Mouse (Mus musculus) embryo, embryonic 10 days (tissue): ENCODE results near the gene Jph4.
A peak's percentile ranks its signal among the peaks of the same experiment; 100 is the strongest.

ENCODE experiments used
- DNase-seq: peaks from one replicate; pipeline ENCODE4 v3.0.0-alpha.2; 2015; ENCODE audit warnings: low spot score

Gene Jph4

DNA sequence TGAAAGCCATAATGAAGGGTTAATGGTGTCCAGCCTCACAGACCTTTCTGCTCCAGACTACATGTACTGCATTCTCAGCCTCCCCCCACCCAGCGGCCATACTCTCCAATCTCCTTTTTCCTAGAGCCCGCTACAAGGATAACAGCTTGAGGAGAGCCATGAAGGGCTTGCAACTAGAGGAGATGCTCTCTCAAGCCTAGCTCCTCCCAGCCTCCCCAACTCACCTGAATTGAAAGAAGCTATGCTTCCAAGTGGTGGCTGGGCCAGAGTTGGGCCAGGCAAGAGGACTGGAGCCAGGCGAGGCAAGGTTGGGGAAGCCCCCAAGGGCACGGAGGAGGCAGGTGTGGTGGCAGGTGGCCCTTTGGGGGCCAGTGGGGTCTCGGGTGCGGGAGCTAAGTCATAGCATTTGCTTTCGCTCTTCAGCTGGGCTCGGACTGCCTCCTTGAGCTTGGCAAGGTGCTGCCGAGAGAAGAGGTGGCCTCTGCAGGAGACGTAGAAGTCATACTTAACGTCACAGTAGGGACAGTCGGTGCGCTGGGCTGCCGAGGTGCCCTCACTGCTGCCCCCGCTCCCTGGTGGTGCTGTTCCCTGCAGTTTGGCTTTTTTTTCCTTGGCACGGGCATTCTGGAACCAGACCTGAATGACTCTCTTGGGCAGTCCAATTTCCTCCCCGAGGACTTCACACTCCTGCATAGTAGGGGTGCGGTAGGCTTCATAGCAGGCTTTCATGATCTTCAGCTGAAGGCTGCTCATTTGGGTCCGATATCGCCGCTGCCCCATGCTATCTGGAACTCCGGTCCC is 53.0 kb downstream of the Jph4 start:
- DNase-seq: no peak

DNA sequence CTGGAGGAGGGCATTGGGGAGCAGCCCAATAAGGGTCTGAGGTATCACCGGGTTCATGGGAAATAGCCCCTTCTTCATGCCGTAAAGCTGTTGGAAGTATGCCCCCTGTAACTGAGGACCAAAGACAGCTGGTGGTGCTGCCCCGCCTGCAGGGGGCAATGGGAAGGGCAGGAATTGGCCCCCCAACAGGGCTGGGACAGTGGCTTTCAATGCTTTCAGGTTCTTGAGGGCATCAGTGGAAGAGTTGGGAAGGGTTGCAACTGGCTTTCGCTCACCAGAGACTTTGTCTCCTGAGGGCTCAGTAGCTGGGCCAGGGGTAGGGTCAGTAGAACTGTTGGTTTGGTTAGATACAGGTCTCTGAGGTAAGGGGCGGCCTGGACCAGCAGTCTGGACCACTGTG is 53.6 kb downstream of the Jph4 start:
- DNase-seq: no peak

DNA sequence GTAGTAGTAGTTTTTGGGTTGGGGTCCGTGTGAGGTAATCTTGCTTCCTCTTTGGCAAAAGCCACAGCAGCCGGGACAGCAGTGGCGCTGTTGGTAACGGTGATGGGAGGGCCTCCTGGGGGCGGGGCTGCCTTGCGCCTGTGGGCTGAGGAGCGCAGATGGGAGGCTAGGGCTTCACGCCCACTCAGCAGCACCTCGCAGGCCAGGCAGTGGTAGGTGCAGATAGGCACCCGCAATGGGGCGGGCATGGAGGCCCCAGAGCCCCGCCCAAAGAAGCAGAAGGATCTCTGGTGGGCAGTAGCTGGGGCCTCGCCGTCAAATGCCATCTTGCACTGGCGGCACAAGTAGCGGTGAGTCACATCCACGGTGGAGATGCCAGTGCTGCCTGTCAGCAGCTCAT is 54.1 kb downstream of the Jph4 start:
- peak; percentile 60 for DNase-seq

DNA sequence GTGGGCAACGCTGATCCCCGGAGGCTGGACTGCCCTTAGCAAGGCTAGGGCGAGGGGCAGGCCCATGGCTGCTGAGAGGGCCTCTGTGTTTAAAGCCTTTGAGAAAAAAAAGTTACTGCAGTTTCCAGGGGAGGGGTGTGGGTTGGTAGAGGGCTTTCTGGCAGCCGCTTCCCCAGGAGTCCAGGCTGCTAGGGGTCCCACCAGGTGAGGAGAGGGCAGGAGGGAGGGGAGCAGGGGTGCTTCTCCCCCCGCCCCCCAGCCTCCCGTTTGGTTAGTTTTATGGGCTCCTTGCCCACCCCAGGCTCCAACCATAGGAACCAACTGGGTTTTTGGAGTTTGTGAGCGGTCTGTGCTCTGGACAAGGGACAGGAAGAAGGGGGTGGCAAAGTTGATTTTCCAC is 54.9 kb downstream of the Jph4 start:
- no peak for DNase-seq

DNA sequence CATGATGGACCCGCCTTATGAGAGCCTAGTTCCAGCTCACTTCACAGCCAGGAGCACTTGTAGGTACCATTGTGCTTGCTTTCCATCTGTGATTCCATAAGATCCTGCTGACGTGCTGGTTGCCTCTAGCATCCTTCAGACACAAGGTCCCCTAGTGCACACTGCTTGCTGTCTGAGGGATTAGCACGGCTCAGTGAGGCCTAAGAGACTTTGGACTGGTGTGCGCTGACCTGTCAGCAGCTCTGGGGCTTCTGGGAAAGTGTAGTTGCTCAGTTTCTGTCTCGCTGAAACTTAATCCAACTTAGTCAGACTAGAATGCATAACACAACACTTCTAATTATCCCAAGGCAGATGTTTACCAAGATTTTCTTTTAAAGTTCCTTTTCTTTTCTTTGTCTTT is 56.8 kb downstream of the Jph4 start:
- peak; percentile 29 for DNase-seq

DNA sequence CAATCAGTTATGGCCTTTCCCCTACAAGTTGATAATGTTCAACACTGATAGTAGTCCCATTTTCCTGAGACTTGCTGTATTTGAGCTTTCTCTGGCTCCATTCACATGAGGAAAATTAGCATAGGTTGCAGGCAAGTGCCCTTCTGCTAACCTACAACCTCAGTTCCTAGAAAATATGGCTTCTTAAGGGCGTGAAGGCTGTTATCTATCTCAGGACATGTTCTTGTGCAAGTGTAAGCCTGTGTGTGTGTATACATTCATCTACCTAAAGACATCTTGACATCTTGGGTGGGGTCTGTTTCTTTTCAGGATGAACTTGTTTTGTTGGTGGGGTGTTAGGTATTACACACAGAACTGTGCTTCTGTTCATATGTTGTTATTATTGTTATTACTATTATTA is 57.7 kb downstream of the Jph4 start:
- DNase-seq: no peak
